Mouse (Mus musculus): ENCODE measurements around the gene Ssxb8. TPM values are rescaled to one million over a fixed set of nuclear protein-coding genes. Genes with fewer than 3 reads are reported as not detected.
"Not testable (repeated sequence)": the region's sequence is repeated elsewhere in the genome, so short reads cannot be mapped to it uniquely, and the experiment has no call there.

Gene Ssxb8
- not detected in 3 replicates for total RNA-seq (2017)

DNA sequence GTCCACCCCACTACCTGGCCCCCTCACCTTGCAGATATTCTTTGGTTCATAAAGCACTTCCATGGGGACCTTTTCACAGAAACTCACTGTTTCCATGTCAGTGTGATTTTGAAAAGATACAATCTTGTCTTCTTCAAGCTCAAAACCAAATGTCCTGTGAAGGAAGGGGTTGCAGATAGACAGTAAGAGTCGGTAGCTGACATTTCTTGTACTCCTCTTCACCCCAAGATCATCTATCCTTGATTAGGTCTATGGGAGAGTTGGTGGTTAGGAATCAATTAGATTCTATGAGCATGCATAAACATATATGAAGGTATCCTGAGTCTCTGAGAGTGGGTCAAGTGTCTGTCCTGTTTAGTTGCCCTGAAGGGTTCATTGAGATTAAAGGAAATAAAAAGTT, at the start of gene Ssxb8:
Gene Ssxb8 (minus strand): TSS at position 101 of the 400 bp plus-strand sequence.
- ATAC-seq (replicated peaks; ENCODE audit: insufficient number of reproducible peaks, low FRiP score, low TSS enrichment, poor library complexity, severe bottlenecking): not testable (repeated sequence)

DNA sequence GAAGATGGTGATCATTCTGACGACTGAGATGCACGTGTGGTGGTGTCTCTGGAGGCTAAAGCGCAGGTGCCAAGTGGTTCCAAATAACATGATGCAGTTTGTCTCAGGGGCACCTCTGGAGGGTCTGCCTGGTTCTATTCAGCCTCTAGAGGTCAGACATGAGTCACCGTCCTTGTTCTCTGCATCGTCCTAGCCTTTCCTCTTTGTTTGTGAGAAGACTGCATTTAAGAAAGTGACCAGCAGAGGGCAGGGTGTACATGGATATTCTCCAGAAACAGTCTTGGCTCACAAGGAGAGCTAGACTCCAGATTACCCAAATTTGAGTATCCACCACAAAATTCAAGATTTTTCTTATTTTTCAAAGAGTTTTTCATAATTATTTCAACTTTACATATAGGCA, 42.3 kb upstream of the Ssxb8 start:
- no peak for ATAC-seq (replicated peaks; ENCODE audit: insufficient number of reproducible peaks, low FRiP score, low TSS enrichment, poor library complexity, severe bottlenecking)

DNA sequence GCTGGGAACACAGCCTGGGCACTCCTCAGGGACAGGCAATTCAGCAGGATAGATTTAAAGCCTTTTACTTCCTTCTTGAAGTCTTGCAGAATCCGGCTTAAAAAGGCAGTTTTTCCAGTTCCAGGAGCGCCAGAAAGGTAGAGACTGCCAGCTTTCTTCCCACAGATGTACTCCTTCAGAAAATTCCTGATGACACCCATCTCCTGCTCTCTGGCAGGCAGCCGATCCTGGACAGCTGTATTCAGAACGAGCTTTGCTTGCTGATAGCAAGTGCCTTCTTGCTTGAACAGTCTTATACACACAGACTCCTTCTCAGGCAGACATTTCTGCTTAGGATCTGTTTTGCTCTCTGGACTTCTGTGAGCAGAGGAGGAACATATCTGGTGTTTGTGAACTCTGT, 27.6 kb downstream of the Ssxb8 start:
- ATAC-seq (replicated peaks; ENCODE audit: insufficient number of reproducible peaks, low FRiP score, low TSS enrichment, poor library complexity, severe bottlenecking): no peak

Other genes with a start within 250 kb of the Ssxb8 start
- not detected in 3 replicates for gene Ssxb2, start 229.1 kb downstream of the Ssxb8 start, total RNA-seq (2017)
- gene Gm14459, start 165.9 kb downstream of the Ssxb8 start, total RNA-seq (2017): not detected in 3 replicates
- not detected in 3 replicates for gene Ssxb6, start 142.6 kb downstream of the Ssxb8 start, total RNA-seq (2017)
- gene Ssxb3, start 99.0 kb downstream of the Ssxb8 start, total RNA-seq (2017): not detected in 3 replicates
- gene Ssx9, start 57.6 kb upstream of the Ssxb8 start, total RNA-seq (2017): not detected in 3 replicates
- gene Ssxb5, start 112.8 kb upstream of the Ssxb8 start, total RNA-seq (2017): not detected in 3 replicates
- not detected in 3 replicates for gene Gm6592, start 153.2 kb upstream of the Ssxb8 start, total RNA-seq (2017)
- not detected in 3 replicates for gene Gm5751, start 183.4 kb upstream of the Ssxb8 start, total RNA-seq (2017)
- gene B630019K06Rik, start 201.5 kb upstream of the Ssxb8 start, total RNA-seq (2017): 0.48 to 1.2 TPM (median 0.49 TPM) in 3 replicates